ENCODE assay signal across 8 mouse cellular contexts in genomic region chr8:105727397-105728124, GRCm38 (mm10). TPM values are rescaled to one million over a fixed set of nuclear protein-coding genes. Genes with fewer than 3 reads are reported as not detected.
A peak's percentile ranks its signal among the peaks of the same experiment; 100 is the strongest.
DNase-seq lines count a peak whose midpoint lies in the region; ATAC-seq and TF ChIP-seq lines count a peak whose summit lies in the region.

No protein-coding gene starts in this region.

- H3K4me3 ChIP-seq in heart, embryonic 14.5 days (ENCODE audit: control insufficient read depth in 1 of 2, insufficient read depth in 1 of 2, low read depth in 1 of 2, low read length in 2 of 2) = no peak overlapping the region
- no peak overlapping the region for H3K4me3 ChIP-seq in limb, embryonic 15.5 days
- H3K4me3 ChIP-seq in small intestine, adult 2 months (ENCODE audit: low read depth, low read length) = peak overlapping the region; percentile 10; the same call in 1 of the 2 replicates

- WGBS in heart, embryonic 14.5 days = 66% methylated on average over 18 of the region's 18 CpGs
- WGBS in limb, embryonic 15.5 days = 83% methylated on average over 18 of the region's 18 CpGs
- 84% methylated on average over 18 of the region's 18 CpGs for WGBS in small intestine, adult 2 months

- H3K4me2 ChIP-seq in heart, embryonic 14.5 days (ENCODE audit: low read length) = 0 out of 2 replicates have a peak overlapping the region, but pooled peaks have one; percentile 6
- H3K4me2 ChIP-seq in limb, embryonic 15.5 days = no peak overlapping the region

- peak; percentile 92 for DNase-seq in 416B (ENCODE audit: low read depth)
- DNase-seq in layer of hippocampus, adult 9-11 months = no peak
- DNase-seq in ovary, postnatal 10 days (ENCODE audit: low spot score) = no peak
- DNase-seq in right cerebral cortex, adult 2 months (ENCODE audit: low spot score in 2 of 2) = no peak

- peak overlapping the region; percentile 23 to 68 for H3K27ac ChIP-seq in heart, embryonic 14.5 days (replicated peaks in 1 of 2; ENCODE audit: control insufficient read depth in 1 of 2, insufficient read depth in 1 of 2, low read depth in 2 of 2, low read length in 2 of 2)
- peak overlapping the region; percentile 2; the same call in 1 of the 2 replicates for H3K27ac ChIP-seq in limb, embryonic 15.5 days
- peak overlapping the region; percentile 26; the same call in 1 of the 2 replicates for H3K27ac ChIP-seq in small intestine, adult 2 months (ENCODE audit: insufficient read depth, low read depth, low read length)

- TF ChIP-seq CTCF in small intestine, adult 2 months (IDR thresholded peaks at IDR 0.05; ENCODE audit: extremely low read depth, insufficient read length, insufficient replicate concordance, low read depth, low read length) = no peak

- H3K9me3 ChIP-seq in heart, embryonic 14.5 days (ENCODE audit: control insufficient read depth, low read length) = no peaks in the 10 kb centered on the region
- no peaks in the 10 kb centered on the region for H3K9me3 ChIP-seq in limb, embryonic 15.5 days

- H3K4me1 ChIP-seq in heart, embryonic 14.5 days (ENCODE audit: control insufficient read depth in 2 of 2, insufficient read depth in 2 of 2, low read length in 2 of 2) = peaks cover 0 to 4% of the 10 kb centered on the region in 2 experiments; a peak in 1 of 4 replicates
- H3K4me1 ChIP-seq in limb, embryonic 15.5 days = no peaks in the 10 kb centered on the region
- no peaks in the 10 kb centered on the region for H3K4me1 ChIP-seq in small intestine, adult 2 months (ENCODE audit: control insufficient read depth, insufficient read depth, insufficient read length, low read length)

- ATAC-seq in CD4-positive, CD25-positive, alpha-beta regulatory T cell, adult 4 months = peak; percentile 60
- ATAC-seq in heart, embryonic 14.5 days (ENCODE audit: insufficient number of reproducible peaks, insufficient read depth, low FRiP score, low read depth) = peak; percentile 81
- ATAC-seq in limb, embryonic 15.5 days (ENCODE audit: insufficient number of reproducible peaks, low FRiP score, low TSS enrichment, low read depth) = no peak

- H3K27me3 ChIP-seq in heart, embryonic 14.5 days (ENCODE audit: control insufficient read depth, insufficient read depth, low read length) = no peaks in the 10 kb centered on the region
- no peaks in the 10 kb centered on the region for H3K27me3 ChIP-seq in limb, embryonic 15.5 days
- no peaks in the 10 kb centered on the region for H3K27me3 ChIP-seq in small intestine, adult 2 months (ENCODE audit: control insufficient read depth, insufficient read depth, low read length)

- no peak for TF ChIP-seq POLR2A in small intestine, adult 2 months (IDR thresholded peaks at IDR 0.05; ENCODE audit: low read depth, low read length)

- peaks cover 17% of the 10 kb centered on the region for H3K36me3 ChIP-seq in heart, embryonic 14.5 days (ENCODE audit: control insufficient read depth, insufficient read depth, low read length)
- H3K36me3 ChIP-seq in limb, embryonic 15.5 days = peaks cover 30% of the 10 kb centered on the region
- H3K36me3 ChIP-seq in small intestine, adult 2 months (ENCODE audit: control insufficient read depth, insufficient read depth, low read length) = peaks cover 14% of the 10 kb centered on the region

- H3K9ac ChIP-seq in heart, embryonic 14.5 days (ENCODE audit: low read length) = no peak overlapping the region
- no peak overlapping the region for H3K9ac ChIP-seq in limb, embryonic 15.5 days

RNA-seq across cellular contexts. Expression of gene Enkd1, which starts 19.6 kb away (rescaled TPM):
- 1 to 10 TPM; 2.7 to 2.8 TPM for polyA plus RNA-seq in CD4-positive, CD25-positive, alpha-beta regulatory T cell, adult 4 months (2017; shearing (Covaris generic))
- polyA plus RNA-seq in heart, embryonic 14.5 days (2014; fragmentation: Nextera tagmentation; extraction: Ambion mirVana) = 9.3 and 10.1 TPM in 2 replicates
- polyA plus RNA-seq in limb, embryonic 15.5 days (2015; fragmentation: Nextera tagmentation; extraction: Ambion mirVana) = 21.7 and 23.0 TPM in 2 replicates
- polyA plus RNA-seq in small intestine, adult 2 months (2012; rRNA removed) = 3.6 and 5.3 TPM in 2 replicates

RNA-seq across cellular contexts. Expression of gene 4933405L10Rik, which starts 20.1 kb away (rescaled TPM):
- polyA plus RNA-seq in CD4-positive, CD25-positive, alpha-beta regulatory T cell, adult 4 months (2017; shearing (Covaris generic)) = not detected
- not detected in 2 replicates for polyA plus RNA-seq in heart, embryonic 14.5 days (2014; fragmentation: Nextera tagmentation; extraction: Ambion mirVana)
- 0.12 TPM in 1 of 2 replicates, not detected in the other for polyA plus RNA-seq in limb, embryonic 15.5 days (2015; fragmentation: Nextera tagmentation; extraction: Ambion mirVana)
- polyA plus RNA-seq in small intestine, adult 2 months (2012; rRNA removed) = not detected in 2 replicates

RNA-seq across cellular contexts. Expression of gene Pard6a, which starts 26.6 kb away (rescaled TPM):
- polyA plus RNA-seq in CD4-positive, CD25-positive, alpha-beta regulatory T cell, adult 4 months (2017; shearing (Covaris generic)) = 10 to 100 TPM; 10.1 to 13.9 TPM
- polyA plus RNA-seq in heart, embryonic 14.5 days (2014; fragmentation: Nextera tagmentation; extraction: Ambion mirVana) = 12.9 and 17.3 TPM in 2 replicates
- 15.2 and 17.5 TPM in 2 replicates for polyA plus RNA-seq in limb, embryonic 15.5 days (2015; fragmentation: Nextera tagmentation; extraction: Ambion mirVana)
- 5.1 and 7.2 TPM in 2 replicates for polyA plus RNA-seq in small intestine, adult 2 months (2012; rRNA removed)

RNA-seq across cellular contexts. Expression of gene Acd, which starts 26.7 kb away (rescaled TPM):
- polyA plus RNA-seq in CD4-positive, CD25-positive, alpha-beta regulatory T cell, adult 4 months (2017; shearing (Covaris generic)) = 100 to 1,000 TPM in 1 of 2 experiments, 10 to 100 TPM in 1; 70.0 to 102 TPM
- 39.7 and 41.7 TPM in 2 replicates for polyA plus RNA-seq in heart, embryonic 14.5 days (2014; fragmentation: Nextera tagmentation; extraction: Ambion mirVana)
- 62.6 and 63.2 TPM in 2 replicates for polyA plus RNA-seq in limb, embryonic 15.5 days (2015; fragmentation: Nextera tagmentation; extraction: Ambion mirVana)
- 10.5 and 20.6 TPM in 2 replicates for polyA plus RNA-seq in small intestine, adult 2 months (2012; rRNA removed)

RNA-seq across cellular contexts. Expression of gene Gfod2, which starts 30.9 kb away (rescaled TPM):
- polyA plus RNA-seq in CD4-positive, CD25-positive, alpha-beta regulatory T cell, adult 4 months (2017; shearing (Covaris generic)) = 1 to 10 TPM; 2.6 to 3.7 TPM
- polyA plus RNA-seq in heart, embryonic 14.5 days (2014; fragmentation: Nextera tagmentation; extraction: Ambion mirVana) = 6.8 and 8.9 TPM in 2 replicates
- 20.1 and 22.1 TPM in 2 replicates for polyA plus RNA-seq in limb, embryonic 15.5 days (2015; fragmentation: Nextera tagmentation; extraction: Ambion mirVana)
- 4.9 and 8.3 TPM in 2 replicates for polyA plus RNA-seq in small intestine, adult 2 months (2012; rRNA removed)
